Mouse (Mus musculus) limb, embryonic 15.5 days (tissue): ENCODE results near the gene H60c. TPM values are rescaled to one million over a fixed set of nuclear protein-coding genes. Genes with fewer than 3 reads are reported as not detected.
"Not testable (repeated sequence)": the region's sequence is repeated elsewhere in the genome, so short reads cannot be mapped to it uniquely, and the experiment has no call there.

Experiments used
- ATAC-seq: fragments of 200-750 bp; cut with Nextera tagmentation; 2 replicates; pipeline ENCODE4 v1.8.0; 2017; ENCODE audit warnings: low read depth, moderate TSS enrichment; ENCODE audit not compliant: insufficient number of reproducible peaks, low FRiP score, low TSS enrichment
- H3K27ac ChIP-seq: fragments of 300-500 bp; sonication (generic); 2 replicates; pipeline ENCODE4 v1.5.1; 2015; ENCODE audit warnings: moderate library complexity, mild to moderate bottlenecking, inconsistent platforms
- H3K27me3 ChIP-seq: fragments of 300-500 bp; sonication (generic); 2 replicates; pipeline ENCODE4 v1.6.1; 2015; ENCODE audit warnings: inconsistent platforms
- H3K36me3 ChIP-seq: fragments of 300-500 bp; sonication (generic); 2 replicates; pipeline ENCODE4 v1.6.1; 2015; ENCODE audit warnings: inconsistent platforms
- H3K4me1 ChIP-seq: fragments of 300-500 bp; sonication (generic); 2 replicates; pipeline ENCODE4 v1.6.1; 2015; ENCODE audit warnings: inconsistent platforms
- H3K4me2 ChIP-seq: fragments of 300-500 bp; sonication (generic); 2 replicates; pipeline ENCODE4 v1.6.1; 2015; ENCODE audit warnings: mild to moderate bottlenecking, inconsistent platforms
- H3K4me3 ChIP-seq: fragments of 300-500 bp; sonication (generic); 2 replicates; pipeline ENCODE4 v1.5.1; 2015; ENCODE audit warnings: mild to moderate bottlenecking, inconsistent platforms
- H3K9ac ChIP-seq: fragments of 300-500 bp; sonication (generic); 2 replicates; pipeline ENCODE4 v1.6.1; 2015; ENCODE audit warnings: inconsistent platforms
- H3K9me3 ChIP-seq: fragments of 300-500 bp; sonication (generic); 2 replicates; pipeline ENCODE4 v1.6.1; 2016; ENCODE audit warnings: inconsistent platforms
- WGBS: fragments of 180-500 bp; shearing (Covaris S2); methylation state at CpG from one replicate; pipeline ENCODE4 v1.1.7; 2015; 5-methylcytosine and 5-hydroxymethylcytosine counted together
- polyA plus RNA-seq: library from polyadenylated mRNA; unstranded; fragments of >200 nt; fragmentation: Nextera tagmentation; extraction: Ambion mirVana; gene quantifications from 2 replicates; pipeline ENCODE4 v1.2.1, GENCODE M21; 2015

Gene H60c
- 11.2 and 13.3 TPM in 2 replicates for polyA plus RNA-seq

- H3K27me3 ChIP-seq = no peaks in the 10 kb centered on the region
- 65% methylated on average over 8 of the region's 8 CpGs for WGBS
- no peak within 1 kb of the TSS for H3K4me2 ChIP-seq
These were observed at the start of gene H60c for GRCm38 (mm10) chr10:3267671-3268070. H60c (minus strand) TSS chr10:3267771.

GRCm38 (mm10) chr10:3308821-3309206 lies 41.2 kb upstream of the H60c start:
- Histone ChIP-seq H3K4me1 (peaks cover 6% of the 10 kb centered on the region; the same call in 1 of the 2 replicates), H3K9me3 (no peaks in the 10 kb centered on the region), H3K27ac (no peak overlapping the region), H3K27me3 (no peaks in the 10 kb centered on the region), H3K4me2 (no peak overlapping the region), H3K4me3 (no peak overlapping the region), H3K36me3 (no peaks in the 10 kb centered on the region), H3K9ac (no peak overlapping the region)
- 77% methylated on average over 1 of the region's 1 CpGs for WGBS
- no peak for ATAC-seq

More at GRCm38 (mm10) chr10:3267671-3268070, at the start of gene H60c:
- Histone ChIP-seq H3K4me3 (peak within 1 kb of the TSS; percentile 13), H3K27ac (no peak within 1 kb of the TSS), H3K36me3 (no peaks in the 10 kb centered on the region), H3K9ac (no peak within 1 kb of the TSS), H3K4me1 (no peaks in the 10 kb centered on the region), H3K9me3 (no peaks in the 10 kb centered on the region)
- ATAC-seq = no peak

- H3K27me3 ChIP-seq = no peaks in the 10 kb centered on the region
- peaks cover 6% of the 10 kb centered on the region; the same call in 1 of the 2 replicates for H3K4me1 ChIP-seq
- H3K4me3 ChIP-seq = no peak overlapping the region
- H3K9me3 ChIP-seq = no peaks in the 10 kb centered on the region
- 62% methylated on average over 4 of the region's 4 CpGs for WGBS
- no peak overlapping the region for H3K9ac ChIP-seq
- H3K27ac ChIP-seq = peak overlapping the region; percentile 33; the same call in 1 of the 2 replicates
- H3K4me2 ChIP-seq = no peak overlapping the region
- H3K36me3 ChIP-seq = no peaks in the 10 kb centered on the region
- ATAC-seq = no peak
These were observed 40.7 kb upstream of the H60c start for GRCm38 (mm10) chr10:3308180-3308820.

GRCm38 (mm10) chr10:3307752-3308151 lies 40.2 kb upstream of the H60c start:
- Histone ChIP-seq H3K36me3 (no peaks in the 10 kb centered on the region), H3K4me1 (peaks cover 6% of the 10 kb centered on the region; the same call in 1 of the 2 replicates), H3K9ac (no peak overlapping the region), H3K27me3 (no peaks in the 10 kb centered on the region), H3K4me2 (no peak overlapping the region), H3K4me3 (no peak overlapping the region), H3K9me3 (no peaks in the 10 kb centered on the region), H3K27ac (no peak overlapping the region)
- peak; percentile 44 for ATAC-seq
- 29% methylated on average over 2 of the region's 2 CpGs for WGBS

GRCm38 (mm10) chr10:3293969-3294368 lies 26.4 kb upstream of the H60c start:
- WGBS = 69% methylated on average over 2 of the region's 2 CpGs
- no peak overlapping the region for H3K27ac ChIP-seq
- H3K27me3 ChIP-seq = no peaks in the 10 kb centered on the region

GRCm38 (mm10) chr10:3281047-3281446 lies 13.5 kb upstream of the H60c start:
- Histone ChIP-seq H3K4me3 (no peak overlapping the region), H3K9me3 (no peaks in the 10 kb centered on the region), H3K4me1 (no peaks in the 10 kb centered on the region), H3K36me3 (no peaks in the 10 kb centered on the region), H3K9ac (no peak overlapping the region), H3K4me2 (no peak overlapping the region), H3K27me3 (no peaks in the 10 kb centered on the region), H3K27ac (no peak overlapping the region)
- 83% methylated on average over 2 of the region's 2 CpGs for WGBS
- no peak for ATAC-seq

More at GRCm38 (mm10) chr10:3293969-3294368, 26.4 kb upstream of the H60c start:
- Histone ChIP-seq H3K9ac (no peak overlapping the region), H3K4me3 (no peak overlapping the region), H3K9me3 (no peaks in the 10 kb centered on the region), H3K36me3 (no peaks in the 10 kb centered on the region), H3K4me2 (no peak overlapping the region), H3K4me1 (no peaks in the 10 kb centered on the region)
- no peak for ATAC-seq

GRCm38 (mm10) chr10:3274065-3274464 lies 6.5 kb upstream of the H60c start:
- no peak for ATAC-seq
- no peak overlapping the region for H3K9ac ChIP-seq
- no peaks in the 10 kb centered on the region for H3K27me3 ChIP-seq
- no peaks in the 10 kb centered on the region for H3K4me1 ChIP-seq
- H3K4me2 ChIP-seq = no peak overlapping the region
- no peaks in the 10 kb centered on the region for H3K9me3 ChIP-seq
- H3K36me3 ChIP-seq = no peaks in the 10 kb centered on the region
- 77% methylated on average over 3 of the region's 3 CpGs for WGBS
- no peak overlapping the region for H3K4me3 ChIP-seq
- no peak overlapping the region for H3K27ac ChIP-seq

- 43% methylated on average over 4 of the region's 4 CpGs for whole genome bisulfite sequencing
- no peak overlapping the region for H3K4me2 ChIP-seq
- H3K36me3 ChIP-seq = no peaks in the 10 kb centered on the region
- H3K9ac ChIP-seq = no peak overlapping the region
- no peak overlapping the region for H3K27ac ChIP-seq
- no peaks in the 10 kb centered on the region for H3K4me1 ChIP-seq
- no peak for ATAC-seq
- no peaks in the 10 kb centered on the region for H3K27me3 ChIP-seq
- no peak overlapping the region for H3K4me3 ChIP-seq
- H3K9me3 ChIP-seq = no peaks in the 10 kb centered on the region
These were observed 3.5 kb upstream of the H60c start for GRCm38 (mm10) chr10:3271036-3271435.

GRCm38 (mm10) chr10:3266729-3267128 lies 842 bp downstream of the H60c start:
- no peak overlapping the region for H3K9ac ChIP-seq

GRCm38 (mm10) chr10:3262784-3263183 lies 4.8 kb downstream of the H60c start:
- H3K9ac ChIP-seq = no peak overlapping the region
- ATAC-seq = no peak
- WGBS = 70% methylated on average over 2 of the region's 2 CpGs

More at GRCm38 (mm10) chr10:3266729-3267128, 842 bp downstream of the H60c start:
- Histone ChIP-seq H3K9me3 (no peaks in the 10 kb centered on the region), H3K4me3 (peak overlapping the region; percentile 13; the same call in 1 of the 2 replicates), H3K36me3 (no peaks in the 10 kb centered on the region), H3K4me2 (no peak overlapping the region), H3K4me1 (no peaks in the 10 kb centered on the region), H3K27ac (no peak overlapping the region), H3K27me3 (no peaks in the 10 kb centered on the region)
- 59% methylated on average over 2 of the region's 2 CpGs for WGBS
- ATAC-seq = no peak

GRCm38 (mm10) chr10:3257391-3257790 lies 10.2 kb downstream of the H60c start:
- Histone ChIP-seq H3K4me1 (no peaks in the 10 kb centered on the region), H3K9ac (no peak overlapping the region), H3K36me3 (no peaks in the 10 kb centered on the region), H3K27me3 (no peaks in the 10 kb centered on the region), H3K4me3 (no peak overlapping the region), H3K4me2 (no peak overlapping the region), H3K27ac (no peak overlapping the region), H3K9me3 (no peaks in the 10 kb centered on the region)
- WGBS = 82% methylated on average over 3 of the region's 3 CpGs
- ATAC-seq = 0 out of 2 replicates have a peak, but pooled peaks have one; percentile 19

More at GRCm38 (mm10) chr10:3262784-3263183, 4.8 kb downstream of the H60c start:
- Histone ChIP-seq H3K9me3 (no peaks in the 10 kb centered on the region), H3K27ac (no peak overlapping the region), H3K4me2 (no peak overlapping the region), H3K36me3 (no peaks in the 10 kb centered on the region), H3K27me3 (no peaks in the 10 kb centered on the region), H3K4me3 (no peak overlapping the region), H3K4me1 (no peaks in the 10 kb centered on the region)

- 84% methylated on average over 5 of the region's 5 CpGs for WGBS
- H3K27ac ChIP-seq, H3K4me1 ChIP-seq, ATAC-seq, H3K4me2 ChIP-seq, H3K4me3 ChIP-seq, H3K27me3 ChIP-seq, H3K9ac ChIP-seq, H3K36me3 ChIP-seq, H3K9me3 ChIP-seq: not testable (repeated sequence)
These were observed 29.1 kb downstream of the H60c start for GRCm38 (mm10) chr10:3238436-3238835.
